Mouse (Mus musculus): ENCODE measurements around the gene Defb21. TPM values are rescaled to one million over a fixed set of nuclear protein-coding genes. Genes with fewer than 3 reads are reported as not detected.
A peak's percentile ranks its signal among the peaks of the same experiment; 100 is the strongest.

Defb21 gene
- total RNA-seq, 2 experiments from 2014 or later: not detected

GRCm38 (mm10) chr2:152604057-152604456 lies 31.5 kb downstream of the Defb21 start, which contains the start of gene Defb36:
Gene Defb36, plus strand, starts transcription at chr2:152604327.
- DNase-seq: peak in 1 of 2 experiments; percentile 60

GRCm38 (mm10) chr2:152607746-152608145 lies 35.2 kb downstream of the Defb21 start:
- DNase-seq: no peak

- no peak for DNase-seq
Measured at GRCm38 (mm10) chr2:152608719-152609118, 36.2 kb downstream of the Defb21 start.

- DNase-seq: no peak
Measured at GRCm38 (mm10) chr2:152612193-152612592, 39.6 kb downstream of the Defb21 start.

DNA sequence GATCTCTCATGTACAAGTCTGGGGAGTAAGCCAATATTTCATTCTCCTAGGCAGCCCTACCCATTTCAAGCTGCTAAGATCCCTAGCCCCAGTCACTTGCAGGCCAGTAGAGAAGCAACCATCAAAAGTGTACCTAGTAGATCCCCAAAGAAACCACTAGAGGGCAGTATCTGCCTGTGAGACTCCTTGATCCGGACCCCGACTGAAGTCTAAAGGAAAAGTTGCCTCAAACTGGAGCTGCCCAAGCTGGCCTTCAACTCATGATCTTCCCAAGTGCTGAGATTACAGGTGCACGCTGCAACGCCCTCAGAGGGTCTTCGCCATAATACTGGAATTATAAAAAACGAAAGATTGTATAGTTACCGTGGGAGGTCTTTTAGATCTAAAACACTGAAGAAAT lies 43.0 kb downstream of the Defb21 start:
- peak; percentile 76 to 79 for DNase-seq

GRCm38 (mm10) chr2:152616470-152616869 lies 43.9 kb downstream of the Defb21 start:
- no peak for DNase-seq

GRCm38 (mm10) chr2:152617374-152617773 lies 44.8 kb downstream of the Defb21 start:
- peak in 1 of 2 experiments; percentile 26 for DNase-seq

DNA sequence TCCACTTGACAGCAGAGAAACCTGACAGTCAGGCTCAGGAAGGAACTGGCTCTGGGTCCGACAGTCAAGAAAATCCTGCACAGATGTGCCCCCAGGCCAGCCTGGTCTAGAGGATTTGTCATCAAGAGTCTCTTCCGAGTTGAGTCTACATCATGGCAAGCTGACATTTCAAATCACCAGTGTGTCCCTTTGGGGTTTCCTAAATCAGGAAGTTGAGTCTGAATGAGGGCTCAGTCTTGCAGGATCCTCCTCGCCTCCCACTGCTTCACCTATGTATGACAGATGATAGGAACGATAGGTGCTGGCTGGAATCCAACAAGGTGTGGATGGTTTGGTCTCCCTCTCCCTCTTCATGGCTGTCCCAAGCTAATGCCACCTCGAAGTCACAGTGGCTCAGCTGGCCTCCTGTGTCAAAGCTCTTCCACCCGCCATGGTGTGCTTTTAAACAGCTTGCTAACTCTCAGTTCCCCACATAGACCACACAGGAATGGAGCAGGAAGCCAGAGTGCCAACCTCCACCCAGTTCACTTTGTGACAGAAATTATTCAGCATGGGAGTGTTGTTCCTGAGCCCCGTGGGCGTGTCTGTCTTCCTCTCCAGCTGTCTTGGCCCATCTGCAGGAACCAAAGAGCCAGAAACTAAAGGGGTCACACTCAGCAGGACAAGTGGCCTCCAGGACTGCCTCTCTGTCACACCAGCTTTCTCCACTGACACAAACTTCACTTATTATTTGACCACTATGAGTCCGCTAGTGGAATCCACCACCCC lies 48.0 kb downstream of the Defb21 start:
- peak; percentile 56 to 67 for DNase-seq

DNA sequence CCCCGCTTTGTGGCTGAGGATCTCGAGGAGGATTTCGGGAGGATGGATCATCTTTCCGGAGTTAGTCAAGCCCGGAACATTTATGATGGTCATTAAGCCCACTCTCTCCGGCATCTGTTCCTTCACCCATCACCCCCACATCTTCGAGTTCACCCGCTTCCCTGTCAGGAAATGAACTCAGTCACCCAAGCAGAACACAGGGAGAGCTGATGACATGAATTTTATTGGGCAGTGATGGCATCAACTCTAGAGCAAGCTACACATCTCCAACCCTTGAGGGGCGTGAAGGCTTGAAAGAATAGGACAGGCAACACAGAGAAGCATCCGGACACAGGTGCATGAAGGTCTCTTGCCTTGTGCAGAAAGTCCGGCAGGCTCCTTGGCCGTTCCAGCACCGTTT lies 49.6 kb downstream of the Defb21 start:
- no peak for DNase-seq

DNA sequence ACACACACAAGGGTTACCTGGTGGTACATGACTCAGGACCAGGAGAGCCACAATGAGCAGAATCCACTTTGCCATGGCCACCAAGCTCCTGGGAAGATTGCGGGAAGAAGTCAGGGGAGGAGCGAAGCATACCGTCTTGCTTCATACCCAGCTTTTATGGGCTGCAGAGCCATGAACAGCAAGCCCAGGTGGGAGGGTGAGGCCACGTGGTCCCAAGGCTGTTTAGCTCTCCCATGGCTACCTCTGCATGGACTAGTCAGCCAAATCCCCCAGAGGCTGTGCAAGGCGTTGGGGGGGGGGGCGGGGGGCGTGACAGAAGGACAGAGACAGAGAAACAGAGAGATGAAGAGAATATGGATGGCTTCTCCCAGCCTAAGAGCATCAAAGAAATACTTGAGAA lies 50.4 kb downstream of the Defb21 start, which contains the start of gene Defb25:
TSS of gene Defb25 (minus strand) at position 101 of the 400 bp plus-strand sequence.
- no peak for DNase-seq

Other genes with a start within 250 kb of the Defb21 start
- 10 to 100 TPM; 45.8 to 46.9 TPM for gene Rbck1, start 240.1 kb upstream of the Defb21 start, total RNA-seq (2021)
- gene Trib3, start 228.7 kb upstream of the Defb21 start, total RNA-seq (2021): 1 to 10 TPM; 2.8 to 3.8 TPM
- not detected for gene Nrsn2, start 196.1 kb upstream of the Defb21 start, total RNA-seq (2021)
- 1 to 10 TPM; 5.7 to 5.8 TPM for gene Sox12, start 174.7 kb upstream of the Defb21 start, total RNA-seq (2021)
- 1 to 10 TPM; 5.0 to 5.8 TPM for gene Zcchc3, start 157.7 kb upstream of the Defb21 start, total RNA-seq (2021)
- 1 to 10 TPM; 1.6 to 2.4 TPM for gene 6820408C15Rik, start 157.2 kb upstream of the Defb21 start, total RNA-seq (2021)
- gene Defb23, start 108.1 kb upstream of the Defb21 start, total RNA-seq (2021): not detected
- not detected for gene Defb20, start 95.7 kb upstream of the Defb21 start, total RNA-seq (2021)
- gene Defb22, start 82.6 kb upstream of the Defb21 start, total RNA-seq (2021): not detected
- gene Defb26, start 61.1 kb upstream of the Defb21 start, total RNA-seq (2021): not detected
- not detected for gene Defb28, start 54.5 kb upstream of the Defb21 start, total RNA-seq (2021)
- not detected for gene Defb29, start 32.6 kb upstream of the Defb21 start, total RNA-seq (2021)
- gene Gm17416, start 3.4 kb upstream of the Defb21 start, total RNA-seq (2021): not detected
- gene Defb19, start 7.6 kb downstream of the Defb21 start, total RNA-seq (2021): not detected
- gene Defb45, start 26.7 kb downstream of the Defb21 start, total RNA-seq (2021): not detected
- not detected for gene Defb36, start 31.6 kb downstream of the Defb21 start, total RNA-seq (2021)
- gene Defb25, start 50.3 kb downstream of the Defb21 start, total RNA-seq (2021): not detected
- gene Rem1, start 54.2 kb downstream of the Defb21 start, total RNA-seq (2021): 1 to 10 TPM; 3.3 to 4.7 TPM
- 10 to 100 TPM; 32.7 to 39.6 TPM for gene H13, start 96.7 kb downstream of the Defb21 start, total RNA-seq (2021)
- gene Mcts2, start 114.3 kb downstream of the Defb21 start, total RNA-seq (2021): 10 to 100 TPM; 15.8 to 16.4 TPM
- 10 to 100 TPM; 63.7 to 75.1 TPM for gene Id1, start 163.5 kb downstream of the Defb21 start, total RNA-seq (2021)
- 10 to 100 TPM; 11.9 to 15.2 TPM for gene Cox4i2, start 181.4 kb downstream of the Defb21 start, total RNA-seq (2021)